Mouse (Mus musculus): ENCODE measurements around the gene Gm21394.
"Not testable (repeated sequence)": the region's sequence is repeated elsewhere in the genome, so short reads cannot be mapped to it uniquely, and the experiment has no call there.

The Gm21394 gene

DNA sequence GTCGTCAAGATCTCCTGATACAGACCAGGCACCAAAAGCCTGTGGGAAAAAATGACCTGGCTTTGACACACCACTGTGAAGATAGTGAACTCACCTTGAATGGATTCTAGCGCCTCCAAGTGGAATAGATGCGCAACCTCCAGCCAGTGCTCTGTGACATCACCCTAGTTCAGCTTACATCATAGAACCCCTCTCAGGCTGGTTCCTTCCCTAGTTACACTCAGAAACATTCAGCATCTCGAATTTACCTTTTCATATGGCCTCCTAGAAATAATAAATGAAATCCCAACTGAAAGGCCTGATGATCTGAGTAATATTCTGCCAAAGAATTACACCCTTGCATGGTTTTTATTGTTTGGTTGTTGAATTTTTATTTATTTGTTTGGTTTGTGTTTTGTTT lies at the start of gene Gm21394:
Gene Gm21394 (minus strand): TSS at position 101 of the 400 bp plus-strand sequence.
- DNase-seq: not testable (repeated sequence)
